Mouse (Mus musculus) CH12F3 (cell line): Measurements from ENCODE around the gene Bicd2.
"Not testable (repeated sequence)": the region's sequence is repeated elsewhere in the genome, so short reads cannot be mapped to it uniquely, and the experiment has no call there.

Experiments used
- in situ Hi-C: fragments of 300-500 bp; cut with MboI; formaldehyde crosslinking; loops from 2 replicates; pipeline ENCODE4 v1.14.3; 2020; ENCODE audit warnings: low sequenced_read_pairs

The Bicd2 gene

DNA sequence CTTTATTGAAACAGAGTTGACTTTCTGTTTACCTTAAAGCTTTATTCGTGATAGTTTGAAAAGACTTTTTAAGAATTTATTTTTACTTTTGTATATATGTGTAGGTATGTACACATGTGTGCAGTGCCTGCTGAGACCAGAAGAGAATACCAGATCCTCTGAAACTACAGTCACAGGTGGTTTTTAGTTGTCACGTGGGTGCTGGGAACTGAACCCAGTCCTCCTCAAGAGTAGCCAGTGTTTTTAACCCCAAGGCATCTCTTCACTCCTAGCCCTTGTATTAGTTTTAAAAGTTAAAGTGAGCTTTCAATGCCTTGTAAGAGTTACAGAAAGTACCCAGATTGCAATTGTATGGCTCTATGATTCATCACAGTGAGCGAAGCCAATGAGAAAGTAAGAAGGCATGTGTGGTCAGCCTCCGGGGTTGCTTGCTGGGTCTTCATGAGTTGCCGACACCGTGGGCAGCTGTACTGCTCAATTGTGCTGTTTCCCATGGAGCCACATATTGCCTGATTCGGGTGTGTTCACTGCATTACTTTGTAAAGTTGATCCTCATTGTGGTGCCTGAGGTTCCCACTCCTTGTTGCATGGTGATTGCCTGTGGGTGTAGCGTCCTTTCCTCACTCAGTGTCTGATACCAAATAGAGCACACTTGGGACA, 16.1 kb downstream of the Bicd2 start:
- in situ Hi-C loops = no loop called here

DNA sequence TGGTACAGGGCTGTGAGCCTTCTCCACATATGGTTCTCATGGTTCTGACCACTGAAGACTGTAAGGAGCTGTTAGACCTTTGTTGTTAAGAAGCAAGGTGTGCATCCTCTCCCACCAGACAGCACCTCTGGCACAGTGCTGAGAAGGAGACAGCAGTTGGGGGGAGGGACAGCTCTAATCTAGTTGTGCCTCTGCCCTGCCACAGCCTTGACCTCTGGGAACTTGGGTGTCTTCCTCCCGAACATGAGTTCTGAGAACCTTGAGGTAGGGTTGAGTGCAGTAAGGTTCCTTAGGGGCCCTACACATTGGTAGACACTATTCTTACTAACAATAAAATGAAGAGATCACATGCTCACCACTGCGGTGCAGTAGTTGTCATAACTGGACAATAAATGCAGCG, 16.8 kb downstream of the Bicd2 start:
- in situ Hi-C loops = no loop called here

DNA sequence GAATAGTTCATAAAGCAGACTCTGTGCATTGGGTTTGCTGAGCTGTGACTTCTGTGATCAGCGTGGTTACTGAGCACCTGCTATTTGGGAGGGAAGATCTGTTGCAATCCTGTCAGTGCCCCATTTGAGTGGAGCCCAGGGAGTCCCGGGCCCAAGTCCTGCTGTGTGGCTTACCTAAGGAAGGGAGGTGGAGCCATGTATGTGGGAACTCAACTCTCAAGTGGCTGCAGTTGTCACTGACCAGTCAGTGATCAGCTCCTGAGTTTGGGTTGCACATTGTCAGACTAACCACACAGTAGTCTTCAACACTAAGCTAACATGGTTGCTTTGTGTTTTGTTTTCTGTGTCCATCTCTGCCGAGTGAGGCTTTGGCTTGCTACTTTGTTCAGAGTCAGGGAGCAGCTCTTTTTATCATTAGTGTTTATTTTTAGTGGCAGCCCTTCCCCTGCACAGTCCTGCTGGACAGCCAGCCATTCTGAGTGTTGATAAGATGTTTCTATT, 19.6 kb downstream of the Bicd2 start:
- in situ Hi-C loops = no loop called here

DNA sequence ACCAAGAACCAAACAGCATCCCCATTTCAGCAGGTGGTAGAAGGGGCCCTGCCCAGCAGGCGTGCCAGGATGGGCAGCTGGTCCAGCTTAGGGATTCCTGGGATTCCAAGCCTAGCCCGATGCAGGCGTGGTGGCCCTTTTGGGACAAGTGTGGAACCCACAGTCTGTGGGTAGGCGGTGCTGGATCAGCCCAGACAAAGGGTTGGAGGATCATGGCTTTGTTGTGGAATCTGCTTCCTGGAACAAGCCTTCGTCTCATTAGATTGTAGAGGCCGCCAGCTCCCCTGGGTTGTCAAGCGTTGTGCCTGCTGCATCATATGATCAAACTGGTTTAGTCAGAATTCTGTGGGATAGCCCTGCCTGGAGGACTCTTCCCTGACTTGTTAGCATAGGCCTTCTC, 21.0 kb downstream of the Bicd2 start:
- in situ Hi-C loops = no loop called here

- in situ Hi-C loops = no loop called here
Measured at GRCm38 (mm10) chr13:49362804-49363203, 21.4 kb downstream of the Bicd2 start.

GRCm38 (mm10) chr13:49364716-49365115, 23.3 kb downstream of the Bicd2 start:
- in situ Hi-C loops = no loop called here

DNA sequence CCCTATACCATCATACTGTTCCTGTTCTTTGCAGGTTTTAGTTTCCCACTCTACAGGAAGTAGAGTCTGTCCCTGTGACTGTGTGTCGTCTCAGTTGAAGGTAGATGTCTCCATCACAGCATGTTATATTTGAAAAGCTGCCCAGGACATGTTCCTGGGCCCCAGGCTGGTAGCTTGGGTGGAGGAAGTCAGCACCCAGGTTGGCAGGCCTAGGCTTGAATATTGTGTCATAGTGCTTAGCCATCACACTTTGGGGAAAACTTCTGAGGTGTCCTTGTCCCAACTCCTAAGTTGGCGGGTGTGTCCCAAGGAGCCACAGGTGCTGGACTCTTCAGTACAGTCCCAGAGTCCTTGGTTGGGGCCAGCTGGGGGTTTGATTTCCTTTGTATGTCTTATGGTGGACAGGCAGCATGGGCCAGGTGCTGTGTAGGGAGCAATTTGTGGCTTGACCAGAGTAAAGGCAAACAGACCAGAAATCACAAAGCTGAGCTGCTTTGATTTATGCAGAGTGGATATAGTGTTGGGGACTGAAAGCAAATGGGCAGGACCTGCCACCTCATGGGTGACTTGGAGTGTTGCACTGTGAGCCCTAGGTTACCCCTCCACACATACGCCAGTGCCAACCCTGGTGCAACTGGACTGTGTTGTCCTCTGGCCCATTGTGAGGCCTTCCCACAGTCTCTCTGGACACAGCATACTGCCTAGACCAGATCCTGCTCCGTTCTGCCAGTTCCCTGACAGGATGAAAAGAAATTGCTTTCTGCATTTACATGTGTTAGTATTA, 26.5 kb downstream of the Bicd2 start:
- in situ Hi-C loops = no loop called here

GRCm38 (mm10) chr13:49369404-49369803, 28.0 kb downstream of the Bicd2 start:
- in situ Hi-C loops = no loop called here

GRCm38 (mm10) chr13:49370216-49370615, 28.8 kb downstream of the Bicd2 start:
- in situ Hi-C loops = not testable (repeated sequence)

GRCm38 (mm10) chr13:49370916-49371315, 29.5 kb downstream of the Bicd2 start:
- in situ Hi-C loops = not testable (repeated sequence)

DNA sequence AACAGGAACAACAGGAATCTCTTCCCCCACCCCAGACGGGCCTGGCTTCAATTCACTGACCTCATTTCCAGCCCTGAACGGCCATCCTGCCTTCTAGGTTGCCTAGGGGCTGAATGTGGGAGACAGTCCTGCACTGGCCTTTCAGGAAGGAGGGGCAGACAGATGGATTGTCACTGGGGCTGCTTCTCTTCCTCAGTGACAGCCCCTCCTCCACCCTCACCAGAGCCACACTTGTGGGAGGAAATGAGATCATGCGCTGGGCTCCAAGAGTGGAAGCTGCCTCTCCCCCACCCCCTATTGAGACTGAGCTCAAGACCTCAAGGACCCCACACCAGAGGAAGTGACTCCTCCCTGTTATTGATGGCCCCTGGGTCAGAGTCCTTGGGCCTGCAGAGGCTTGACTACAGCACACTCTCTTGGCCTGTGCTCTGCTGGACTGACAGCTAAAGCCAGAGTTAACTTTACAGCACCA, 30.1 kb downstream of the Bicd2 start:
- in situ Hi-C loops = no loop called here

- in situ Hi-C loops = no loop called here
Measured at GRCm38 (mm10) chr13:49372370-49373060, 31.1 kb downstream of the Bicd2 start.

- in situ Hi-C loops = no loop called here
Measured at GRCm38 (mm10) chr13:49374304-49374703, 32.9 kb downstream of the Bicd2 start.

DNA sequence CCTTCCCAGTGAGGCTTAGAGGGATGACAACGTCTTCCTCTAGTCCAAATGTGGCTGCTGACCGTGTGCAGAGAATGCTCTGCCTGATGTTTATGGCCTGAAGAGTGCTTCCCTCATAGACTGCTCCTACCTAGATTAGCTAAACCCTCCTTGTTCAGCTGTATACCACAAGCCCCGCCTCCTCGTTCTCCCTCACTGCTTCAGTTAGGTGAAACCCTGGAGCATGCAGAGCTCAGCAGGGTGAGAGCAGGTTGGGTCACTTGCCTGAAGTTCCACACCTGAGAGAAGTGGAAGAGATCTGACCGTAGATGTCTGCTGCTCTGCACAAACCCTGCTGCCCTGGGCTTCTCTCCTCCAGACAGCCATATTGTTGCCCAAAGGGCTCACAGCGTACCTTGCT, 33.3 kb downstream of the Bicd2 start:
- in situ Hi-C loops = no loop called here

DNA sequence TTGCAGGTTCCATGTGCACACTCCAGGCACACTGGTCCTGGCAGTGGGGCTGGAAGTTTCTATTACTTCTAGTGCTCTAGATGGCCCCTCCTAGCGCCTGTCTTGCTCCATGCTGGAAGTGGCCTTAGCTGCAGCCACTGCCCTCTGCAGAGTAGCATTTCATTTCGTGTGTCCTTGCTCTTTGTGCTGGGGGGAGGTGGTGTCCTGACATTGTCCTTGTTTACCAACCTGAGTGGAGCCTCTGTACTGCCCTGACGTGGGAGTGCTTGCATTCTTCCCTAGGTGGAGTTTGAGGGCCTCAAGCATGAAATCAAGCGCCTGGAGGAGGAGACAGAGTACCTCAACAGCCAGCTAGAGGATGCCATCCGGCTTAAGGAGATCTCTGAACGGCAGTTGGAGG, 36.2 kb downstream of the Bicd2 start:
- in situ Hi-C loops = no loop called here

GRCm38 (mm10) chr13:49379301-49379700, 37.9 kb downstream of the Bicd2 start:
- in situ Hi-C loops = no loop called here

GRCm38 (mm10) chr13:49381230-49381629, 39.8 kb downstream of the Bicd2 start:
- in situ Hi-C loops = no loop called here

DNA sequence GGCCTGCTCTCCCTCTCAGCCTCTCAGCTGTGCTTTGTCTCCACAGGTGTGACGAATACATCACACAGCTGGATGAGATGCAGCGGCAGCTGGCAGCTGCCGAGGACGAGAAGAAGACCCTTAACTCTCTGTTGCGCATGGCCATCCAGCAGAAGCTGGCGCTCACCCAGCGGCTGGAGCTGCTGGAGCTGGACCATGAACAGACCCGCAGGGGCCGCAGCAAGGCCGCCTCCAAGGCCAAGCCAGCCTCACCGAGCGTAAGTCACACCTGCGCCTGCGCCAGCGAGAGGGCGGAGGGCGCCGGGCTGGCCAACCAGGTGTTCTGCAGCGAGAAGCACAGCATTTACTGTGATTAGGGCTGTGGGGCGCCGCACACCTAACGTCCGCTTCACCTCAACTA, 41.6 kb downstream of the Bicd2 start:
- in situ Hi-C loops = no loop called here

DNA sequence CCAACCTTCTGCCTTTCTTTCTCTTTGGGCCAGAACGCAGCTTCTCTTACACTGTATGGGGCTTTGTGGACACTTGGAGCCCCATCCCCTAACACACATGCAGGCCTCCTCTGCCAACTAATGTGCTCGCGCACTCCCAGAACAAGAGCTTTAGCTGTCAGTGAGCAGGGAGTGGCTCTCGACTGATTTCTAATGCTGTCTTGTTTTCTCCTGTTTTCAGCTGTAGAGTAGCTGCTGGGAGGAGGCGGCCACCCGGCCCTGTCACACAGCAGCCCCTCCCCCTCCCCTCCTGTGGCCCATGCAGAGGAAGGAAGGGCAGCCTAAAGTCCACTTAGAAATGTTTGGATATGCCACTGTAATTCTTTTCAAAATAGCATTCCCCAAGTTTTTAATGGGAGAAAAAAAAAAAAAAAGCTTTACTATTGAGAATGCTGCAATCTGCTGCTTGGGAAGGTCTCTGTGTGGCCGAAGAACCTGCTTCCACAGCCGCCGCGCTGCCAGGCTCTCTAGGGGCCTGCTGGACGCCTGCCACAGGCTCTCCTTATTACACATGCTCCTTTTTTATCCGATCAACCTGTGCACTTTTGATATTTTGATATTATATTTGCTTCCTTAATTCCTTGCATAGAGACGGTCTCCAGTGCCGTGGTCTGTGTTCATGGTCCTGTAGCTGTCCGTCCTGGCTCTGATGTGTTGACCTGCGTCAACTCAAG, 43.5 kb downstream of the Bicd2 start:
- in situ Hi-C loops = no loop called here

- in situ Hi-C loops = no loop called here
Measured at GRCm38 (mm10) chr13:49391374-49391773, 50.0 kb downstream of the Bicd2 start.

- in situ Hi-C loops = no loop called here
Measured at GRCm38 (mm10) chr13:49393579-49393978, 52.2 kb downstream of the Bicd2 start.
